Mouse (Mus musculus) ES-CJ7 (cell line): ENCODE measurements around the gene Capn2.

Experiments
- DNase-seq: peaks from one replicate; pipeline ENCODE4 v3.0.0; 2011; ENCODE audit warnings: low read depth, low spot score

Capn2 gene

DNA sequence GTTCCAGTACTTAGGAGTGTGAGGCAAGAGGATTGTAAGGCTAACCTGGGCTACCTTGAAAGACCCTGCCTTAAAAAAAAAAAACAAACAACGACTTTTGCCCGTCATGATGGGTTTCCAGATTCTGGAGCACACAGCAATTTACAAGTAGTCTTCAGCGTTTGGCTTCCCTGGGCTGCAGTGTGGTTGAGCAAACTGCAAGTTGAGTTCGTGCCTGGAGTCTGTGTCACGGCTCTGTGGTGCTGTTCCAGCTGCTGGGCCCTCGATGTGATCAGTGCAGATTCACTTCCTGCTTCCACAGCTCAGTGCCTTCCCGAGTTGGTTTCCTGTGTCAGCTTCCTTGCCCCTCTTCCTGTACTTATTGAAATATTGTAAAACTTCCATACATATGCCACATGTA, 56.1 kb downstream of the Capn2 start:
- DNase-seq: no peak

DNA sequence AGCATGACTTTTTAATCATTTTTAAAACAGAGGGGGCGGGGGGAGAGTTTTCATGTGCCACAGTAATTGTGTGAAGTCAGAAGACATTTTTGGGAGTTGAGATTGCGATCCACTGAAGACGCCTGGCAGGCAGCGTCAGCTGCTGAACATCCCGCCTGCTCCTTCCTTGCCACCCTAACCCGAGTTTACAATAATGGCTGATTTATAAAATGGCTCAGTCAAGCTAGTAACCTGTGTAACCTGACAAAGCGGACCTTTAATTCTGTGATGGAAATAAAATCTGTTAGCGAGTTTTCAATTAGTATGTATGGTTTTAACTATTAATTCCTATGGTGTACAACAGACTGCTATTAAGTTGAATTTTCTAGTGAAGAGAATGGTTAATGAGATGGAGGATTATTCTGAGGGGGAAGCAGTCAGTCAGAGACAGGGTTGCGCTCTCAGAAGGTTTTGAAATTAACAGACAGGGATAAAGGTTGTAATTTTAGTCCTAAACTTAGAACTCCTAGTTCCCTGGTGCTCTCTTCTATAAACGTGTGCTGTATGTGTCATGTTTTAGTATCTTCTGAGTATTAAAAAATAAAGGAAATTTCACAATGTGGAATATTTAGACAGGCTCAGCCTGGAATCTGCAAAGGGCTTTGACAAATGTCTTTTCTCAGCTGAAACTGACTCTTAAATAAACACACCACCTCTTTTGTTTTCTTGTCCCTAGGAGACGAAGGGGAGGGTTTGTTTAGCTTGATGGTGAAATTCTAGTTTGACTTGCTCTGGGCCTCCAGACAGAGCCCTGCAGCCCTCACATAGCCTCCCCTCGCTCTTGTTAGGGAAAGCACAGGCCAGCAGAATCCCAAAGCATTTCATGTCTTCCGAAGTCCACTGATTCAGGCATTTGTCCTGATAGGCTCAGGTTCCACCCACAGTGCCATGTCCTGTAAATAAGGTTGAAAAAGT, 56.8 kb downstream of the Capn2 start:
- no peak for DNase-seq

DNA sequence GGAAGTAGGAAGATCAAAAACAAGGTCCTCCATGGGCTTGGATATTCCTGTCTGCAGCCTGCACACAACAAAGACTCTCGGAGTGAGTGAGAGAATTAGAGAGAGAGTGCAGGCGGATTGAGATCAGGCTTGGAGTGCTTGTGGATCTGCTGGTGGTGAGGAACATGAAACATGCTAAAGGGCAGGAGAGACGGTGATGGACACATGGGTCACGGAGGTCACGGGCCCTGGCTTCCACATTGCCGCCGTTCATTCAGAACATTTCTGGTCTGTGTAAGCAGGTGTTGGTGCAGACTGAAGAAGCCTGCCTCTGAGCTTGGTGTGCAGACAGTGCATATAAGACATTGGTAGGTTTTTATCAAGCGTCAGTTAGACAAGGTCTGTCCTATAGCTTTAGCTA, 58.0 kb downstream of the Capn2 start:
- no peak for DNase-seq

GRCm38 (mm10) chr1:182458556-182458955, 58.9 kb downstream of the Capn2 start:
- DNase-seq: no peak

DNA sequence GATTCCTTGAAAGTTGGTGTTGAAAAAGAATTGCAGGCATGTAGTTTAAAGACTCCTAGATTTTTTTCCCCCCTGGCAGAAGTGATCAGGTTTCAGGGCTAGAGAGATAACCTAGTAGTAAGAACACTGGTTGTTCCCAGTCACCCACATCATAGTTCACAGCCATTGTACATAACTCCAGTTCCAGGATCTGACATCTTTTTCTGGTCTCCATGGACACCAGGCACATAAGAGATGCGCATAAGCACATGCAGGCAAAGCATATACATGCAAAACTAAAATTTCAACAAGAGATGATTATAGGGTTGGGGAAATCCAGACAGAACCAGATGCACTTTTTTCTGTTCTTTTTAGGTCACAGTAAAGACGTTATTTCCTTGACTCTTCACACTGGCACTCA, 62.3 kb downstream of the Capn2 start:
- DNase-seq: no peak

GRCm38 (mm10) chr1:182452473-182452872, 64.9 kb downstream of the Capn2 start:
- no peak for DNase-seq

DNA sequence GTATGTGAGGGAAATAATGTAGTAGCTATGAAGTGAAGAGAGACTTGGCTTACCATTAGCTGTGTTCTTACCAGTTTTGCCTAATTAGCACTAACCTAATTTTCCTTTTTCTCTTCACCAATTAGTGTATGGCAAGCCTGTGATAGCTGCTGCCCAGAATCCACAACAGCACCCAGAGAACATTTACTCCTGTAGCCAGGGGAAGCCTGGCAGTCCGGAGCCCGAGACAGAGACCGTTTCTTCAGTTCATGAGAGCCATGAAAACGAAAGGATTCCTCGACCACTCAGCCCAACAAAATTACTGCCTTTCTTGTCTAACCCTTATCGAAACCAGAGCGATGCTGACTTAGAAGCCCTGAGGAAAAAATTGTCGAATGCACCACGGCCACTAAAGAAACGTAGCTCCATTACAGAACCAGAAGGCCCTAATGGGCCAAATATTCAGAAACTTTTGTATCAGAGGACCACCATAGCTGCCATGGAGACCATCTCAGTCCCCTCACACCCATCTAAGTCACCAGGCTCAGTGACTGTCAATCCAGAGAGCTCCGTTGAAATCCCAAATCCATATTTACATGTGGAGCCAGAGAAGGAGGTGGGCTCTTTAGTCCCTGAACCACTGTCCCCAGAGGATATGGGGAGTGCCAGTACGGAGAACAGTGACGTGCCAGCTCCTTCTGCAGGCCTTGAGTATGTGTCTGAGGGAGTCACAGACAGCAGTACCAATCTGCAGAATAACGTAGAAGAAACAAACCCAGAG, 69.0 kb downstream of the Capn2 start:
- DNase-seq: no peak

- DNase-seq: no peak
Measured at GRCm38 (mm10) chr1:182444116-182444515, 73.3 kb downstream of the Capn2 start.

DNA sequence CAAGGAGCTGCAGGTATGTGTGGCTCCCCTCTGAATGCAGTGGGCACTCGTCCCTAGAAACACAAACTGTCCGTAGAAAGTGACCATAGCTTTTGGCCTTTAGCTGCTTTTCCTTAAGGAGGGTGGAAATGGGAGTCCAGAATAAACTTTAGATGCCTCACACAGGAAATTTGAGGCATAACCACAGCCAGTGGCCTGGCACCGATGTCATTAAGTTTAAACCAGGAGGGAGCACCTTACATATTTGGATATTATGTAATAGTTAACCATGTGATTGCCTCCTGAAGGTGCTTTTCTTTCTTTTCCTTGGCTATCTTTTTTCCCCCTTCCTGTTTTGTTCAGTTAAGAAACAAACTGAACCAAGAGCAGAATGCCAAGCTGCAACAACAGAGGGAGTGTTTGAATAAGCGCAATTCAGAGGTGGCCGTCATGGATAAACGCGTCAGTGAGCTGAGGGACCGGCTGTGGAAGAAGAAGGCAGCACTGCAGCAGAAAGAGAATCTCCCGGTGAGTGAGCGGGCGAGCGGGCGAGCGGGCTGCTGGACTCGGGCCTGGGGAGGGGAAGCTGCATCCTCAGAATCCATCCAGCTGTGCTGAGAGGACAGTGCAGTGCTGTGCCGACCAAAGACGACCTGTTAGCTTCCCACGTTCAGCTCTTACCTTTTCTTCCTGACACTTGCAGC, 75.5 kb downstream of the Capn2 start:
- DNase-seq: no peak

DNA sequence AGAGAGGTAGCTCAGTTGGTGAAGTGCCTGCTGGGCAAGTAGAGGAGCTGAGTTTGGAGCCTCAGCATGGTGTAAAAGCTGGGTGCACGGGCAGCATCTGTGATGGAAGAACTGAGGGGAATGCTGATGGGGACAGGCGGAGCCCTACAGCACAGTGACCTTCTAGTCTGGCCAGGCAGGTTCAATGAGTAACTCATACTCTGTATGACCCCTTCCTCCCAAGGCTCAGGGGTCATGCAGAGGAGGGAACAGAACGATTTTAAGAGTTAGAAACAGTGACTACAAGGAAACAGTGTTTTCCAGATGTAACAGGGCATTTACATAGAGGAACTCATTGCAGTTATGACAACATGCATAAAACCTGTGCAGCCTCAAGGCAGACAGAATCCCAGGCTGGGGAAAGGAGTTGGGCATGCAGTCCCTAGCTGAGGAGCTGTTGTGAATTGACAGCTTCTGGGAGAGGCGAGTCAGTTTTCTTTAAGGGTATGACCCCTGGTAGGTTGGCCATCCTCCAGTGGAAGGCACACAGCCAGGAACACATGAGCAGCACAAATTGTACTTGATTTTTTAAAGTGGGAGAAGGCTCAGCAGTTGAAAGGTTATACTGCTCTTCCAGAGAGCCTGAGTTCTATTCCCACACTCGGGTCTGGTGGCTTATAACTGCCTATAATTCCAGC, 77.7 kb downstream of the Capn2 start:
- no peak for DNase-seq

GRCm38 (mm10) chr1:182436746-182437145, 80.7 kb downstream of the Capn2 start:
- DNase-seq: no peak

DNA sequence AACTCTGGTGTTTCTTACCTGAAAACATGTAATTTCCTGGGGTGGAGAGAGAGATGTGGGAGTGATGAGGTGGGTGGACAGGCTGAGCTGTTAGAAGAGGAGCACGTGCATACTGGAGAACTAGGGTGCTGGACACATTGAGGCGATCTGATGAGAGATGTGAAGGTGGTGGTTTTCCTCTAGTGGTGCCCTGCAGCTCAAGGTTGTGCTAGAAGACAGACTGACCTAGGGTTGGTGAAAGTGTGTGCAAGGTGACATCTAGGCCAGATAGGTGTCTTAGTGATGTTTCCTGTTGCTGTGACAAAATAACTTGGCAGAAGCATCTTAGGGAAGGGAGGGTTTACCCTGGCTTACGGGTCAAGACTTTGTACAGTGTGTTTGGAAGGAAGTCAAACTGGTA, 85.3 kb downstream of the Capn2 start:
- no peak for DNase-seq

DNA sequence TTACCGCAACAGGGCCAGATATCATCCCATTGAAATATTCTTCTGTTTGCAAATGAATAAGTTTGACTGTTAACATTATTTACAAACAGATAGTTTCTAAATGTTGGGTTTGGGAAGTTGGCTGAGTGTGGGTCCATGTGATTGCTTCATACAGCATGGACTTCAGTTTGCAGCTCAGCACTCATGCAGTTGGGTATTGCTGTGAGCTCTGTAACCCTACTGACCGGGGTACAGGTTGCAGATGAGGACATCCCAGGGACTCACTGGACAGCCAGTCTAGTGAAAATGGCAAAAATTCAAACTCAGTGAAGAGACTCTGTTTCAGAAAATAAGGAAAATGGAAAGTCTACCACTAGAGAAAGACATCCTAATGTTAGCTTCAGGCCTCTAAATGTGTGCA, 86.7 kb downstream of the Capn2 start:
- no peak for DNase-seq

DNA sequence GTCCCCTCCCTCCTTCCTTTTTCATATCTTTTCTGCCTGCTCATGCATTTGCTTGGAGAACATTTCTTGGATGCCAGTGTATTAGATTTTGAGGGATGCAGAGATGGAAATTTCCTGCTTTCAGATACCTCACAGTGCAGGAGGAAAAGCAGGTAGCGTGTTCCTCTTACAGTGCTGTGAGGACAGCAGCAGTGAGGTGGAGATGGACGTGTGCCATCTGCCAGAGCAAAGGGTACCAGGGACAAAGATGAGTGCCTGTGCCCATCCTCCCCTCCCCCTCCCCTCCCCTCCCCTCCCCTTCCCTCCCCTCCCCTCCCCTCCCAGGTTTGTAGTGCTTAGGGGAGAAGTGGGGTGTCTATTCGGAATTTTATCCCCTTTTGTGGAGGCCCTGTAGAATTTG, 87.6 kb downstream of the Capn2 start:
- DNase-seq: no peak

DNA sequence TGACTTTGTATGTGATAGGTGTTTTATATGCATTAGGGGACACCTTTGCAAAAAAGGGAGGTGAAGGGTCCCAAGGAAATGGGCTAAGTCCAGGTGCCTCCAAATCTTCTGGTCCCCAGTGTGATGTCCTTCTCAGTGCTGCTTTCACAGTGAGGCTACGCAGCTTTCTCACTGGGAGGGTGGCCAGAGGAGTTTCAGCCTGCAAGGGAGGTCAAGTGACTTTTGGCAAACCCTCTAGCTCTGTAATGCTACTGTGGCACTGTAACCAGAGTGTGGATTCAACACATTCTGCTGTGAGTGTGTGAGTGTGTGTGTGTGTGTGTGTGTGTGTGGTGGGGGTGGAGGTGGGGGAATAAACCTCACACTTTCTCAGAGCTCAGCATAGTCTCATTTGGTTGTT, 90.0 kb downstream of the Capn2 start:
- DNase-seq: no peak

- no peak for DNase-seq
Measured at GRCm38 (mm10) chr1:182426444-182426843, 91.0 kb downstream of the Capn2 start.

GRCm38 (mm10) chr1:182425176-182425575, 92.2 kb downstream of the Capn2 start:
- no peak for DNase-seq

DNA sequence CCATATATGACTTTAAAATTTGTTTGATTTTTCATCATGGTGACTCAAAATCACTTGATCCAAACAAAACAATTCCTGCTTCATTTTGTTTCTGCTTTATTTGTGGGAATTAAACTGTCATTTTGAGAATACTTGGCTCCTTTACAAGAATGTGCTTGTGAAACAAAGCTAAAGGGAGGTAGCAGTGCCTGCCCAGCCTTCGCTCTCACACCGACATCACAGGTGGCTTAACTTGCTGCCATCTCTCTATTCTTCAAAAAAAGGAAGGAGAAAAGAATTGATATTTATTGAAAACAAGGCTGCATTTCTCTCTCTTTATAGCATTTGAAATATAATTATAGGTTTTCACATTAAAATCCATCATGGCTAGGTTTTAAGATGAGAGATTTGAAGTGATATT, 93.1 kb downstream of the Capn2 start:
- no peak for DNase-seq

DNA sequence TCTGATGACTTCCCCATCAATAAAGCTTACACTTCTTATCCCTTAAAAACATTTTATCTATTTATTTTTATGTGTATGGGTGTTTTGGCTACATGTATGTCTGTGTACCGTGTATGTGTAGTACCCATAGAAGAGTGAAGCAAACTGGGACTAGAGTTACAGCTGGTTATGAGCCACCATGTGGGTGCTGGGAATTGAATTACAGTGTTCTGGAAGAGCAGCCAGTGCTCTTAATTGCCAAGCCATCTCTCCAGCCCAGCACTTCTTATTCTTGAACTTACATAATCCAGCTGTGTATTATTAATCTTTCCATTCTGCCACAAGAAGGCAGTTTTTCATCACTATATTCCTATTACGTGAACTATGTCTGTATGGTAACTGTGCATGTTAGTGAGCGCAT, 97.9 kb downstream of the Capn2 start:
- no peak for DNase-seq
